Mouse (Mus musculus): ENCODE measurements around the gene Gsap. TPM values are rescaled to one million over a fixed set of nuclear protein-coding genes. Genes with fewer than 3 reads are reported as not detected.
"Not testable (repeated sequence)": the region's sequence is repeated elsewhere in the genome, so short reads cannot be mapped to it uniquely, and the experiment has no call there.

Gene Gsap
- polyA plus RNA-seq, 1 experiment from 2014 or later, result 3.6 TPM

DNA sequence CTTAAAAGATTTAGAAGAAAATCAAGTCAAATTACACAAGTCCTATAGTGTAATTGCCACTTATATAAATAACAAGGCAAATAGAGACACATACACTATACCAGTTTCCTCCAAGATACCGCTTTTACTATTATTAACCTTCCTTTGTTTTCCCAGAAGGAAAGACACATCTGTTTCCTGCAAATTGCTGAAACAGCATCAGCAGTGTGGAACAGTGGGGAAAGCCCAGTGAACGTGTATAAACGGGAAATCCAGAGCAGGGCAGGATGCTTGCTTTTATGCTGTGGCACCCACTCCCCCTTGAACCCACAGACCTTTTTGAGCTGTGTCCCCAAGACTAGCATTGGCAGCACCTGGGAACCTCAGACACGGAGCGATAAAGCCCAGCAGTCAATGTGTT, 15.2 kb upstream of the Gsap start:
- Histone ChIP-seq H3K27ac (replicated peaks; ENCODE audit: low read depth, low read length) (0 out of 2 replicates have a peak overlapping the region, but pooled peaks have one; percentile 6), H3K27me3 (replicated peaks; ENCODE audit: control insufficient read depth, insufficient read depth, low read length) (no peaks in the 10 kb centered on the region)
- ATAC-seq (ENCODE audit: low read depth), result no peak

GRCm38 (mm10) chr5:21171336-21171735, 14.7 kb upstream of the Gsap start:
- H3K9me3 ChIP-seq (ENCODE audit: control insufficient read depth, low read length), result no peaks in the 10 kb centered on the region
- H3K4me2 ChIP-seq (ENCODE audit: low read depth, low read length), result no peak overlapping the region
- no peak overlapping the region for H3K9ac ChIP-seq (ENCODE audit: low read depth, low read length)
- DNase-seq (ENCODE audit: low spot score), result no peak
- no peak overlapping the region for H3K4me3 ChIP-seq (ENCODE audit: low read depth, low read length)
- no peak for ATAC-seq (ENCODE audit: low read depth)
- no peaks in the 10 kb centered on the region for H3K27me3 ChIP-seq (replicated peaks; ENCODE audit: control insufficient read depth, insufficient read depth, low read length)
- H3K4me1 ChIP-seq (ENCODE audit: control insufficient read depth, insufficient read depth, low read length), result peaks cover 16% of the 10 kb centered on the region
- WGBS, result 41% methylated on average over 6 of the region's 6 CpGs
- no peaks in the 10 kb centered on the region for H3K36me3 ChIP-seq (ENCODE audit: control insufficient read depth, insufficient read depth, low read length)
- H3K27ac ChIP-seq (replicated peaks; ENCODE audit: low read depth, low read length), result 0 out of 2 replicates have a peak overlapping the region, but pooled peaks have one; percentile 6

More for the DNA sequence above, 15.2 kb upstream of the Gsap start:
- Histone ChIP-seq H3K36me3 (ENCODE audit: control insufficient read depth, insufficient read depth, low read length) (no peaks in the 10 kb centered on the region), H3K4me3 (ENCODE audit: low read depth, low read length) (no peak overlapping the region), H3K4me2 (ENCODE audit: low read depth, low read length) (no peak overlapping the region), H3K4me1 (ENCODE audit: control insufficient read depth, insufficient read depth, low read length) (peaks cover 13% of the 10 kb centered on the region), H3K9ac (ENCODE audit: low read depth, low read length) (no peak overlapping the region), H3K9me3 (ENCODE audit: control insufficient read depth, low read length) (no peaks in the 10 kb centered on the region)
- WGBS, result 55% methylated on average over 5 of the region's 5 CpGs
- DNase-seq (ENCODE audit: low spot score), result no peak

DNA sequence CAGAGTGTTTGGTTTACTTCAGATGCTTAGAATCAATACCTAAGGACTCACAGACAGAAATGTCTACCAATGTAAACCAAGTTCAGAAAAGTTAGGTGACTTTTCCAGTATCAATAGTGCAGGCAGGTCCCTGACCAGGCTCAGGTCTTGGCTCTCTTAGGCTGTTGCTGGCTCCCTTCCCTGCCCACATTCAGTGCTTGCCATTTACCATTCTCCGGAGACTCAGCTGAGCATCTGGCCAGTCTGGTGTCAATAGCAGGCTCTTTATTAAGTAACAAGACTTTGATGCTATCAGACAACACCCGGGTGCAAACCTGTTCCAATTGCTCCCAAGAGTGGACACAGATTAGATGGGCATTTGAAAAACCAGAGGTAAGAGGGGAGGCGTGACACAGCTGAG, 13.7 kb upstream of the Gsap start:
- ATAC-seq (ENCODE audit: low read depth) (no peak), DNase-seq (ENCODE audit: low spot score) (no peak)
- Histone ChIP-seq H3K27me3 (replicated peaks; ENCODE audit: control insufficient read depth, insufficient read depth, low read length) (no peaks in the 10 kb centered on the region), H3K36me3 (ENCODE audit: control insufficient read depth, insufficient read depth, low read length) (no peaks in the 10 kb centered on the region), H3K9me3 (ENCODE audit: control insufficient read depth, low read length) (no peaks in the 10 kb centered on the region), H3K9ac (ENCODE audit: low read depth, low read length) (no peak overlapping the region), H3K4me3 (ENCODE audit: low read depth, low read length) (no peak overlapping the region), H3K4me1 (ENCODE audit: control insufficient read depth, insufficient read depth, low read length) (peaks cover 16% of the 10 kb centered on the region), H3K4me2 (ENCODE audit: low read depth, low read length) (no peak overlapping the region), H3K27ac (replicated peaks; ENCODE audit: low read depth, low read length) (no peak overlapping the region)
- WGBS, result 69% methylated on average over 3 of the region's 3 CpGs

DNA sequence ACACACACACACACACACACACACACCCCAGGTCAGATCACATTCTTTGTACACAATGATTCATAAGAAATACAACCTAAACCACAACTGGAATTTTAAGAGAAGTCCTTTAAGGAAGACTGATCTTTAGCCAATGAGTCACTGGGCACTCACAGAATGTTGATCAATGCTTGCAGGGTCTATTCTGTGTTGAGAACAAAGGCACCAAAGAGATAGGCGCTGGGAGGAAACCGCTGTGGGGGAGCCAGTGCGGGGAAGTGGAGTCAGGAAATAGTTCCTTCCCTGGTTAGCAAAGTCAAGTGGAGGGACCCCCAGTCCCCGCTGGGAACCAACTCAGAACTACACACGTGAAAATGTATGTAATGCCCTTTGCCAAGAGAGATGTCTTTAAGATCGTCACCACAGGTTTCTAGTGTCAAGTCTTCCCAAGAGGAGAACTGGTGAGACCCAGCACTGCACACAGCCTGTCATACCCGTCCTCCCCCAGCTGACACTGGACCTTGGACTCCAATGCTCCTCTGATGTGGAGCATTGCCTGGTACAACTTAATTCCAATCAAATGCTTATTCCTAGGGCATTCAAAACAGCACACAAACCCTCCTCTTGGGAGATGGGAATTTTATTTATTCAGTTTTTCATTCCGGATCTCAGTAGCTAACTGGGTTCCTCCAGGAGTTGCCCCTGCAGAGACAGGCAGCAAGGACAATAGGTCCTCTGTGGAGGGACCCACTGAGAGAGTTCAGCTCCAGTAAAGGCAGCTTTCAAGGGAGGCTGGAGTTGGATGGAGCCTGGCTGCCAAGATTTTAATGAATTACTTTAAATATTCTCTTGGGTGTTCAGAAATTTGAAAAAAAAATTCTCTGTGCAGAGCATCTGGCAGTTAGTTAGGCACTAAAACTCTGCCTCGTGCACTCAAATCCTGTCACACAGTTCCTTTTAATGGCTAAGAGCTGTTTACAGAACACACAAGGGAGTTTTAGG, 10.6 kb upstream of the Gsap start:
- WGBS, result 20% methylated on average over 9 of the region's 9 CpGs
- H3K4me1 ChIP-seq (ENCODE audit: control insufficient read depth, insufficient read depth, low read length), result peaks cover 16% of the 10 kb centered on the region
- H3K27ac ChIP-seq (replicated peaks; ENCODE audit: low read depth, low read length), result peak overlapping the region; percentile 33; the same call in 1 of the 2 replicates
- no peaks in the 10 kb centered on the region for H3K36me3 ChIP-seq (ENCODE audit: control insufficient read depth, insufficient read depth, low read length)
- H3K27me3 ChIP-seq (replicated peaks; ENCODE audit: control insufficient read depth, insufficient read depth, low read length), result no peaks in the 10 kb centered on the region
- DNase-seq (ENCODE audit: low spot score) (peak; percentile 53), ATAC-seq (ENCODE audit: low read depth) (peak; percentile 33; the same call in 1 of the 2 replicates)
- H3K9me3 ChIP-seq (ENCODE audit: control insufficient read depth, low read length), result peaks cover 5% of the 10 kb centered on the region; the same call in 1 of the 2 replicates
- H3K4me3 ChIP-seq (ENCODE audit: low read depth, low read length), result no peak overlapping the region
- no peak overlapping the region for H3K9ac ChIP-seq (ENCODE audit: low read depth, low read length)
- peak overlapping the region; percentile 7; the same call in 1 of the 2 replicates for H3K4me2 ChIP-seq (ENCODE audit: low read depth, low read length)

- Histone ChIP-seq H3K4me2 (ENCODE audit: low read depth, low read length) (no peak overlapping the region), H3K27me3 (replicated peaks; ENCODE audit: control insufficient read depth, insufficient read depth, low read length) (no peaks in the 10 kb centered on the region), H3K36me3 (ENCODE audit: control insufficient read depth, insufficient read depth, low read length) (no peaks in the 10 kb centered on the region), H3K9me3 (ENCODE audit: control insufficient read depth, low read length) (peaks cover 5% of the 10 kb centered on the region; the same call in 1 of the 2 replicates), H3K9ac (ENCODE audit: low read depth, low read length) (no peak overlapping the region), H3K4me3 (ENCODE audit: low read depth, low read length) (no peak overlapping the region), H3K4me1 (ENCODE audit: control insufficient read depth, insufficient read depth, low read length) (peaks cover 12% of the 10 kb centered on the region), H3K27ac (replicated peaks; ENCODE audit: low read depth, low read length) (no peak overlapping the region)
- no peak for ATAC-seq (ENCODE audit: low read depth)
- no peak for DNase-seq (ENCODE audit: low spot score)
Observed at GRCm38 (mm10) chr5:21179496-21179895, 6.6 kb upstream of the Gsap start.

GRCm38 (mm10) chr5:21183046-21183445, 3.0 kb upstream of the Gsap start:
- not testable (repeated sequence) for DNase-seq (ENCODE audit: low spot score); H3K27me3 ChIP-seq (replicated peaks; ENCODE audit: control insufficient read depth, insufficient read depth, low read length); ATAC-seq (ENCODE audit: low read depth); H3K9ac ChIP-seq (ENCODE audit: low read depth, low read length); H3K4me1 ChIP-seq (ENCODE audit: control insufficient read depth, insufficient read depth, low read length); H3K4me3 ChIP-seq (ENCODE audit: low read depth, low read length); H3K27ac ChIP-seq (replicated peaks; ENCODE audit: low read depth, low read length); H3K9me3 ChIP-seq (ENCODE audit: control insufficient read depth, low read length); H3K4me2 ChIP-seq (ENCODE audit: low read depth, low read length); H3K36me3 ChIP-seq (ENCODE audit: control insufficient read depth, insufficient read depth, low read length)
- 47% methylated on average over 2 of the region's 2 CpGs for WGBS

- Histone ChIP-seq H3K27ac (replicated peaks; ENCODE audit: low read depth, low read length) (no peak overlapping the region), H3K27me3 (replicated peaks; ENCODE audit: control insufficient read depth, insufficient read depth, low read length) (no peaks in the 10 kb centered on the region; the same call in 1 of the 2 replicates), H3K9me3 (ENCODE audit: control insufficient read depth, low read length) (no peaks in the 10 kb centered on the region), H3K36me3 (ENCODE audit: control insufficient read depth, insufficient read depth, low read length) (no peaks in the 10 kb centered on the region), H3K4me1 (ENCODE audit: control insufficient read depth, insufficient read depth, low read length) (no peaks in the 10 kb centered on the region), H3K4me2 (ENCODE audit: low read depth, low read length) (peak overlapping the region; percentile 85), H3K9ac (ENCODE audit: low read depth, low read length) (peak overlapping the region; percentile 67; the same call in 1 of the 2 replicates), H3K4me3 (ENCODE audit: low read depth, low read length) (peak overlapping the region; percentile 59)
- DNase-seq (ENCODE audit: low spot score) (no peak), ATAC-seq (ENCODE audit: low read depth) (no peak)
- WGBS, result 9% methylated on average over 4 of the region's 4 CpGs
Observed at GRCm38 (mm10) chr5:21186821-21187220, 766 bp downstream of the Gsap start.

- Histone ChIP-seq H3K4me3 (ENCODE audit: low read depth, low read length) (no peak overlapping the region), H3K4me1 (ENCODE audit: control insufficient read depth, insufficient read depth, low read length) (no peaks in the 10 kb centered on the region), H3K9me3 (ENCODE audit: control insufficient read depth, low read length) (0 out of 2 replicates have a peak, but pooled peaks cover 10% of the 10 kb centered on the region), H3K27ac (replicated peaks; ENCODE audit: low read depth, low read length) (no peak overlapping the region), H3K4me2 (ENCODE audit: low read depth, low read length) (no peak overlapping the region), H3K9ac (ENCODE audit: low read depth, low read length) (no peak overlapping the region), H3K36me3 (ENCODE audit: control insufficient read depth, insufficient read depth, low read length) (no peaks in the 10 kb centered on the region), H3K27me3 (replicated peaks; ENCODE audit: control insufficient read depth, insufficient read depth, low read length) (no peaks in the 10 kb centered on the region; the same call in 1 of the 2 replicates)
- no peak for ATAC-seq (ENCODE audit: low read depth)
- DNase-seq (ENCODE audit: low spot score), result no peak
- WGBS, result 40% methylated on average over 3 of the region's 3 CpGs
Observed at GRCm38 (mm10) chr5:21188435-21188834, 2.4 kb downstream of the Gsap start.
